Mouse (Mus musculus) lung, adult 2 months (tissue): Measurements from ENCODE around the gene 4930519P11Rik. TPM values are rescaled to one million over a fixed set of nuclear protein-coding genes. Genes with fewer than 3 reads are reported as not detected.

ENCODE experiments used
- DNase-seq: peaks from one replicate; pipeline ENCODE4 v3.0.0; 2022
- H3K4me1 ChIP-seq: fragments of 200-500 bp; 2 replicates; pipeline ENCODE4 v1.6.1; 2011; ENCODE audit warnings: low read length; ENCODE audit not compliant: control insufficient read depth, insufficient read depth
- H3K4me3 ChIP-seq: fragments of 200-500 bp; replicated peaks from 2 replicates; pipeline ENCODE3; 2011; ENCODE audit warnings: low read depth, mild to moderate bottlenecking, control low read depth, low read length; ENCODE audit errors: extremely low read depth
- CTCF ChIP-seq: fragments of 200-500 bp; IDR thresholded peaks from 2 replicates; pipeline ENCODE4 v1.5.1; 2011; ENCODE audit warnings: mild to moderate bottlenecking, low read length, control low read depth; ENCODE audit not compliant: insufficient read depth
- POLR2A ChIP-seq: fragments of 200-500 bp; IDR thresholded peaks from 2 replicates; pipeline ENCODE4 v1.6.1; 2011; ENCODE audit warnings: low read depth, mild to moderate bottlenecking, control low read depth, low read length, borderline replicate concordance; ENCODE audit errors: extremely low read depth
- WGBS: fragments of 180-500 bp; shearing (Covaris S2); methylation state at CpG from one replicate; pipeline ENCODE4 v1.1.7; 2018; 5-methylcytosine and 5-hydroxymethylcytosine counted together
- polyA plus RNA-seq: library from polyadenylated mRNA; depleted of rRNA; stranded (reverse); fragments of >200 nt; gene quantifications from 2 replicates; pipeline ENCODE4 v1.2.3, GENCODE M21; 2012

Gene 4930519P11Rik
- polyA plus RNA-seq, 1 experiment: 0.53 TPM

DNA sequence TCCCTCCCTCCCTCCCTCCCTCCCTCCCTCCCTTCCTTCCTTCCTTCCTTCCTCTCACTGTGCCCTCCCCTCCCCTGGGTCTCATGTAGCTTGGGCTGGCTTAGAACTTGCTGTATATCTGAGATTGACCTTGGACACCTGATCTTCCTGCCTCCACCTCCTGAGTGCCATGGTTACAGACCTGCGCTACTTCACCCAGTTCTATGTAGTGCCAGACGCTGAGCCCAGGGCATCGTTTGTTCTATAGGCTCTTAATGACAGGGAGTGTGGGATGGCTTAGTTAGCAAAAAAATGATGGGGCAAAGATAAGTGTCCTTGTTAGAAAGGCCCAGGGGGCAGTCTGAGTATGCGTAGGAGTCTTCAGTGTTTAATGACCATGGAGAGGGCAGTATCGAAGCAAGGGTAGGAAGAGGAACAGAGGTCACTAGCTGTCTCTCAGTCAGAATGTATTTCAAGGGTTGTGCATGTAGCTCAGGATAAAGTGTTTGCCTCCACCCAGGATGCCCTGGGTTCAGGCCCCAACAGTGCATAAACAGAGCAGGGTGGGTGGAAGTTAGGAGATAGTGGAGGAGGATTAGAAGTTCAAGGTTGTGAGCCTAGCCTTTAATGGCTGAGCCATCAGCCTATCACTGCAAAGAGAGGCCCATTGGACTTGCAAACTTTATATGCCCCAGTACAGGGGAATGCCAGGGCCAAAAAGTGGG, 20.0 kb upstream of the 4930519P11Rik start:
- no peak for TF ChIP-seq POLR2A
- TF ChIP-seq CTCF: no peak
- Histone ChIP-seq H3K4me1 (no peaks in the 10 kb centered on the region), H3K4me3 (no peak overlapping the region)
- 88% methylated on average over 5 of the region's 5 CpGs for WGBS
- DNase-seq: no peak

DNA sequence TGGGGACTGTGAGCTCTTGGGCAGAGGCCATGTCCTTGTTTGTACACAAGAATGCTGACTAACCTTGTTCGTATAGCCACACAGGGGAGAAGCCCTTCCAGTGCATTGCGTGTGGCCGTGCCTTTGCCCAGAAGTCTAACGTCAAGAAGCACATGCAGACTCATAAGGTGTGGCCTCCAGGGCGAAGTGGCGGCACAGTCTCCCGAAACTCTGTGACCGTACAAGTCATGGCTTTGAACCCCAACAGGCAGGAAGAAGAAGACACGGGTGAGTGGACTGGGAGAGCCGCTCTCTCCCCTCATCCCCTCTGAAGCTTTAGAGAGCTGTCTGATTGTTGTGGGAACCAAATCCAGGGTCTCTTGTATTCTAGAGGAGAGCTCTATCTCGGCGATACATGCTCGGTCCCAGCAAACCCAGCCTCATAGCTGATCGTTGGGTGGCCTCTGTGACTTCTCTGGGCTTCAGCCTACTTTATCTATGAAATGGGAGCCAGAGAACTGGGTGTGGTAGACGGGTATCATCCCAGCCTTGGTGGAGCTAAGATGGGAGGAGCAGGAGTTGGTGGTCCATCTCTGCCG, 19.1 kb upstream of the 4930519P11Rik start:
- TF ChIP-seq CTCF (no peak), POLR2A (no peak)
- 91% methylated on average over 16 of the region's 16 CpGs for WGBS
- no peak for DNase-seq
- Histone ChIP-seq H3K4me1 (no peaks in the 10 kb centered on the region), H3K4me3 (no peak overlapping the region)

DNA sequence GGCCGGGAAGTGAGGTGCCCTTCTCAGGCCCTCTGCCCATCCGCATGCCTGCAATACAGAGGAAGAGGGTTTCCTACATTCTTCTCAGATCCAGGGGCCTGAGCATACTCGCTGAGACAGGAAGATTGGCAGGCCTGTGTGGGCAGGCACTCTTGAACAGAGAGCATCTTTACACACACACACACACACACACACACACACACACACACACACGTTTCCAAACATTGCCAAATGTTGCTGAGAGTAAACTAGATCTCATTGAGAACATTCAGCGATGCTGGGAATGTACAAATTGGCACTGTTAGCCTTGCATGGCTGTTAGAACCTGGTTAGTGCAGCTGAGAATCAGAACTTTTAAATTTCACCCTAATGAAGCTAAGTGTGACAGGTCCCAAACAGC, 17.3 kb upstream of the 4930519P11Rik start:
- no peak for TF ChIP-seq CTCF
- TF ChIP-seq POLR2A: no peak
- WGBS: 75% methylated on average over 5 of the region's 5 CpGs
- DNase-seq: no peak

DNA sequence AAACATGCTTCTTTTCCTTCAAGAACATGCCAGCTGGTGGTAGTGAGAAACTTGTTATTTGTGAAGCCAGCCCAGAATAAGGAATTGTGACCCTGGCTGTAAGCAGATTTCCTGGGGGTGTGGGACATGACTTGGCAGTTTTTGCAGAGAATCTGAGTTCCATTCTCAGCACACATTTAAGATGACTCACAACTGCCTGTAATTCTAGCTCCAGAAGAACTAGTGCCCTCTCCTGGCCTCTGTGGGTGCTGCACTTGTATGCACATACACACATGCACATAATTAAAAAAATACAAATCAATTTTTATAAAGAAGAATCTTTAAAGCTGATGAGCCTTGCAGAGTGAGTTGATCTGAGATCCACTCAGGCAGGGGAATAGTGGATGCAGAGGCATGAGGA, 10.9 kb upstream of the 4930519P11Rik start:
- Histone ChIP-seq H3K4me1 (no peaks in the 10 kb centered on the region), H3K4me3 (no peak overlapping the region)
- no peak for DNase-seq
- no peak for TF ChIP-seq POLR2A
- TF ChIP-seq CTCF: no peak

More for the DNA sequence above, 17.3 kb upstream of the 4930519P11Rik start:
- no peaks in the 10 kb centered on the region for H3K4me1 ChIP-seq
- H3K4me3 ChIP-seq: no peak overlapping the region

DNA sequence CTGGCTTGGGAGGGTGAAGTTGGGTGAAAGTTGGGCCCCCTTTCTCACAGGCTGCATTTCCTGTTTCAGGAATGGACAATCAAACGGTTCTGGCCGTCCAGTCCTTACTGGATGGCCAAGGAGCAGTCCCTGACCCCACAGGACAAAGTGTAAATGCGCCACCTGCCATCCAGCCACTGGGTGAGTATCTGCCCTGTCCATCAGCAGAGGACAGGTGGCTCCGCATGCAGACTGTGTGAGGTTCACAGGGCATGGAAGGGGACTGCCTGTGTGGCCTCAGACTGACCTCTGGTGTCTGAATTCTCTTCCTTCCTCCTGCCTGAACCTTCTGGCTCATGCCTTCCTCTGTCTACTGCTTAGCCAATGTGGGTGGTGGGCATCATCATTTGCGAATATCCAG, 8.4 kb upstream of the 4930519P11Rik start:
- Histone ChIP-seq H3K4me1 (no peaks in the 10 kb centered on the region), H3K4me3 (no peak overlapping the region)
- DNase-seq: no peak
- WGBS: 59% methylated on average over 5 of the region's 5 CpGs
- TF ChIP-seq POLR2A: no peak
- 0 out of 2 replicates have a peak, but pooled peaks have one; percentile 5 for TF ChIP-seq CTCF

DNA sequence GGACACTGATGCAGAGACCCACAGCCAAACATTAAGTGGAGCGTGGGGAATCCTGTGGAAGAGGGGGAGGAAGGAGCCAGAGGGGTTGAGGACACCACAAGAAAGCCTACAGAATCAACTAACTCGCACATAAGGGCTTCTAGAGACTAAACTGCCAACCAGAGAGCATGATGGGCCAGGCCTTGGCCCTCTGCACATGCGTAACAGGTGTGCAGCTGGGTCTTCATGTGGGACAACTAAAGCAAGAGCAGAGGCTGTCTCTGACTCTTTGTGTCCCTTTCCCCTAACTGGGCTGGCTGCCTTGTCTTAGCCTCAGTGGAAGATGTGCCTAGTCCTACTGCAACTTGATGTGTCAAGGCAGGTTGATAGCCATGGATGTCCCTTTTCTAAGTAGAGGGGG, 3.8 kb upstream of the 4930519P11Rik start:
- WGBS: 88% methylated on average over 3 of the region's 3 CpGs
- no peak for TF ChIP-seq CTCF
- TF ChIP-seq POLR2A: no peak
- no peak for DNase-seq
- Histone ChIP-seq H3K4me3 (no peak overlapping the region), H3K4me1 (peaks cover 5% of the 10 kb centered on the region)

DNA sequence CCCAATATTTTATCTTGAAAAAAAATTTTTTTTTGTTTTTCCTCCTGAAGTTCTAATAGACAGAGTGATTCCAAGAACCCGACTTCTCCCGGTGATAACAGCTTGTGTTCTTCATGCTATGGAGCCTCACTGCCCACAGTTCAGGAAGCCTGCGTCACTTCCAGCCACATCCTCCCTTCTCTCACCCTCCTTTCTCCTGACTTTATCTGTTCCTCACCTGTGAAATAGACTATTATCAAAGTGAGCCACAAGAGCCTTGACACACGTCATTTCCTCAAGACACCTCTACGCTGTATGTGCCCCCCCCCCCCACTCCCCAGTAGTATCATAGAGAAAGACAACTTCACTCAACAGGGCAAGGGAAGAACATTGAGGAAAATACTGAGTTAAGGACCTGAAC, 2.4 kb upstream of the 4930519P11Rik start:
- 58% methylated on average over 5 of the region's 5 CpGs for WGBS
- Histone ChIP-seq H3K4me1 (peaks cover 5% of the 10 kb centered on the region), H3K4me3 (no peak overlapping the region)
- TF ChIP-seq POLR2A (no peak), CTCF (no peak)
- no peak for DNase-seq

DNA sequence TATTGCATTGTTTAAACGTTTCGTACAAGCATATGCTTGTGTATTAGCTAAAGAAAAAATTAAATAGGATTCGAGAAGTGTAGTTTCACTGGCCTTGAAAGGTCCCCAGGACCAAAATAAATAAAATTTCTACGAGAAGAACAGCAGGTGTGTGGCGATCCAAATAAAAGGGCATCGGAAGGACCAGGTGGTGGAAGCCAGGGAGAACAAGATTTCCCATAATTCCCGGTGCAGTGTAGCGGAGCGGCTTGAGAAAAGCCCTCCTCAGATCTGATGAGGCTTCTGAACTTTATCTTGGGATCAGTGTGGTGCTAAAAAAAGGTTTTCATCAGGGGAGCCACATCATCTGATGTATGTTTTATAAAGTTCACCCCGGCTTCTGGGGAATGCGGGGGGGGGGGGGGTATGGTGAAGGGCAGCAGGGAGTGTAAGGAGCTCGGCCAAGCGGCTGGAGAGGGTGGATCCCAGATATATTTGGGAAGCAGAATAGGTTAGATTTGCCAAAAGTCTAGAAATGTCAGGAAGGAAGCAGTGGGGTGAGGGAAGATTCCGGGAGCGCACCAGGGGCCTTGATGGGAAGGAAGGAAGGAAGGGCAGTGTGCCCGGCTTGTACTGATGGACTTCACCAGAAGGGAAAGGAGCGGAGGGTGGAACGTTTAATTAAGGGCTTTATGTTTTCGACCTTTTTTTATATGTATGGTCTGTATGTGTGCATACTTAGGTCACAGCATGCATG, 1.8 kb upstream of the 4930519P11Rik start:
- Histone ChIP-seq H3K4me1 (peaks cover 5% of the 10 kb centered on the region), H3K4me3 (peak overlapping the region; percentile 6)
- TF ChIP-seq CTCF (no peak), POLR2A (no peak)
- 40% methylated on average over 19 of the region's 19 CpGs for WGBS
- DNase-seq: no peak

DNA sequence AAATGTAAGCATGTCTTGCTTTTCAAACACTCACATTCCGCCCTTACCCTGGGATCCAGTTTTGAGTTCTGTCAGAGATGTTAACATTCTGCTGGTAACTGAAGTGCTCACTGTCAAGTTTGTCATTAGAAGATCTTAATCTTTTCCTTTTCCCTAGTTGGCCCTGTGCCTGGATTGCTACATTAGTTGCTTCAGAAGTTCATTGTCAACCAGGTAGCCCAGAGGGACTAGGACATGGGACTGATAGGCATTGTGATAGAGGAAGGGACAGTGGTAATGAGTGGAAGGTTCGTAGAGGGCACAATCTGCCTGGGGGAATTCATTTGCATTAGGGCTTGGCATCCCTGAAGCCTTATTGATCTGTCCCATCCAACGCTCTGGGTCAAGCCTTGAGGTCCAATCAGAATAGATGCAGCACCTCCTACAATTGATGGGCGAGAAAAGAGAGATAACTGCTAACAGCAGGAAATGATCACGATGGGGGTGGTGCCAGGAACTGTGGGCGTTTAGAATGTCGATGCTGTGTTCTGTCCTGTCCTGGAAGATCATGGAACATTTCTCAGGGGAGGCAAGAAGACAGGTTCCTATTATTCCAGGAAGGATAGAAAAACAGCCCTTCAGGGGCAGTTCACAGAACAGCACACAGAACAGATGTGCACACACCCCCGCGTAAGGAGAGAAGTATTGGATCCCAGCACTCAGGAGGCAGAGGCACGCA, 4.0 kb downstream of the 4930519P11Rik start:
- Histone ChIP-seq H3K4me1 (peaks cover 5% of the 10 kb centered on the region), H3K4me3 (no peak overlapping the region)
- TF ChIP-seq POLR2A: no peak
- TF ChIP-seq CTCF: no peak
- no peak for DNase-seq
- WGBS: 57% methylated on average over 10 of the region's 10 CpGs
